Mouse (Mus musculus): ENCODE measurements around the gene Epp13.

GRCm38 (mm10) chr7:6282749-6283148, 30.2 kb downstream of the Epp13 start:
- peak; percentile 76 for TF ChIP-seq CTCF (IDR thresholded peaks at IDR 0.05; ENCODE audit: borderline replicate concordance, insufficient read depth, low read depth, low read length)
- no peak for TF ChIP-seq POLR2A (IDR thresholded peaks at IDR 0.05; ENCODE audit: borderline replicate concordance, insufficient read depth, low read length)
